Mouse (Mus musculus): ENCODE measurements around the gene Foxa2.
A peak's percentile ranks its signal among the peaks of the same experiment; 100 is the strongest.

Gene Foxa2

DNA sequence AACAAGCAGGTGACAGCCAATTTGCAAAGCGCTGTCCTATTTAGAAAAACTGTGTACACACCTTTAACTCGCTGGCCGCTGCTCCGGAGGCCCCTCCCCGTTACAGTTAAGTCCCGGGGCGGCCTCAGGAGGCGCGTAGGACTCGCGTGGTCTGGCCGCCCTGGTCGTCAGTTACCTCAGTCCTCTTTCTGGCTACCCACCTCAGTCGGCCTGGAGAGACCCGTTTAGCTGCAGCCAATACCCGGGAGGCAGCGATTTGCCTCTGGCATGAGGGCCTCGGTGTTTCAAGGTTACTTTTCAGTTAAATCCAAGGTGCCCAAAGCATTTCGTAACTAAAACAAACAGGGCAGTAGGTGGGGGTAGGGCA, at the start of gene Foxa2:
Gene Foxa2 (minus strand): TSS at position 171 of the 367 bp plus-strand sequence.
- no peak for DNase-seq (ENCODE audit: low spot score in 2 of 2)

DNA sequence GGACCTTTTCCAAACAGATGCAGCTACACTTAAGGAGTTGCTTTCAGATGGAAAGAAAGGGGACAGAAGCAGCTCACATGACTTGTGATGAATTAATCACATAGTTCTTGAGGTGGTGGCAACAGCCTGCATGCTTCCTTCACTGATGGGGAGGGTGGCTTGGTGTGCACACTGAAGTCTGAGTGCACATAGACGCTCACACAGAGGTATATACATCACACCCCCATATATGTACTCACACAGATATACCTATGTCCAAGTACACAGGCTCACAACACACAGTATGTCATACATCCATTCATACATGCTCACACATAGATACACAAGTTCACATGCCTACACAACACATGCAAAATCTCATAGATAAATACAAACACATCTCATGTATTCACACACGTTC, 45.3 kb upstream of the Foxa2 start:
- no peak for DNase-seq (ENCODE audit: low spot score in 2 of 2)

DNA sequence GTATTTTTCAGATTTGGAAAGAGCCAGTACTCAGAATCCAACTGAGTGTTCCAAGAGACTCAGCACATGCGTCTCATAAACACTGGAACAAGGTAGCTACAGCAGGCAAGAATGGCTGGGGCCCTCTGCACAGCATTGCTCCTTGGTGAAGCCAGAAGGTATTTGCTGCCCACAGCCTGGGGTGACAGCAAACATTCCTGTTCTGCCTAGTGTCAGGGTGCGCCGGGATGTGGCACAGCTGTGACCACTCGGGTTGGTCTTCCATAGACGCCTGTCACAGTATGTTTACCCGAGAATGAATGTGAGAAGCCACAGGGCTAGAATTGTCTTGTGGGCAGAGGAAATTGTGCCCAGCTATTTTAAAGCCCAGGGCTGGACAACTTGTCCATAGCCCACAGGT, 44.9 kb upstream of the Foxa2 start:
- no peak for DNase-seq (ENCODE audit: low spot score in 2 of 2)

DNA sequence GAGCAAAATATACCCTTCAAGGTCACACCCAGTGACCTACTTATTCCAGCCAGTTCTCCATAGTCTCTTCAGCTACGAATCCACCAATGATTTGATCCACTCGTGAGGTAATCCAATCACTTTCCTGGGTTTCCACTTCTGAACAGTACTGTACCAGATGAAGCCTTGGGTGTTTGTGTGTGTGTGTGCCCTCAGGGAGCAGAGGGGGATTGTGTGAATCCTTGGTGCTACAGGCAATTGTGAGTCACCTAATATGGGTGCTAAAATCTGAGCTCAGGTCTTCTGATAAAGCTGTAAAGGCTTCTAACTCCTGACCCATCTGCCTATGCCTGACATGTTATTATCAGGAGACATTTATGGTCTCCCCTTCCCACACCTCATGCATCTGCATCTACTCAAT, 43.3 kb upstream of the Foxa2 start:
- no peak for DNase-seq (ENCODE audit: low spot score in 2 of 2)

DNA sequence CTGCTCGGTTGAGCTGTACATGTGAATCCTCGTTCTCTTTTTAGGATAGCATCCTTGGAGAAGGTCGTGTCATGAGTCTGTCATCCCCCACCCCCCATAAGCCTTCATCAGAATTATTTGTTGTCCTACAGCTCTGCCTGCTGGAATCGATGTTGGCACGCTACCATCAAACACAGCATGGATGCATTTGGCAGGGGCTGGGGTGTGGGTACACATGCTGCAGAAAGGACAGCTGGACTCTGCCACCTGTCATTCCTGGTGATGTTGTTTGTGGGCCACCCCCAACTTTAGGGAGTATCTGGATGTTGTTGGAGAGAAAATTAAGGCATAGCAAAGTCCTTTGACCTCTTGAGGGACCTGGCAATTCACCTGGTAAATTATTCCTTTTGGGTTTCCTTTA, 38.8 kb upstream of the Foxa2 start:
- no peak for DNase-seq (ENCODE audit: low spot score in 2 of 2)

DNA sequence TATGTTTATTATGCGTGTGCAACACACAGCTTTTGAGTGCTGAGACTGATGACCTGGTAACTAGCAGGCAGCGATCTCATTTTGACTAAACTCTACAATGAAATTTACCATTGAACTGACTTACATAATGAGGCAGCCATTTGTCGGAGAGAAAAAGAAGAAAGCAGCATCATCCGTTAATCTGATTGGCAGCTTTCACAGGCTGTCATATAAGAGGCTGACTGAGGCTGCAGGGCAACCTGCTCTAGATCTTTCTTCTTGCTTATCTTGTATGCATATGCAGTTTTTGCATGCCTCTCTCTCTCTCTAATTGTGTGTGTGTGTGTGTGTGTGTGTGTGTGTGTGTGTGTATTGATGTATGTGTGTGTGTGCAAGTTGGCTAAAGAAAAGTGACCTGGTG, 38.4 kb upstream of the Foxa2 start:
- no peak for DNase-seq (ENCODE audit: low spot score in 2 of 2)

DNA sequence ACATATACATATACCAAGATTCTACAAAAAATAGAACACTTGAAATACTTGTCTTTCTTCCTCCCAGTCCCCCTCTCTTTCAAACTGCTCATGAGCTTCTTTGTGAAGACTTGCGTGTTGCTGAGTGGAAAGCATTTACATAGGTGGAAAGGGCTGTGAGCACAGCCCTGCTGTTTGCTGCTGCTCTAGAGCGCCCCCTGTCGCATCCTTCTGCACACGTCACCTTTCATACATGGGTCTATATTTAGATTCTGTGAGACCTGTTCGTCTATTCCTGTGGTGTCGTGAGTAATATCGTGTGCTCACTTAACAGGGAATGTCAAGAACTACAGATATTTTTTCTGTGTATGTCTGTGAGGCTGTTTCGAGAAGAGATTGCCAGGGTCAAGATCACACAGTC, 35.5 kb upstream of the Foxa2 start:
- peak in 1 of 2 experiments; percentile 5 for DNase-seq (ENCODE audit: low spot score in 2 of 2)

DNA sequence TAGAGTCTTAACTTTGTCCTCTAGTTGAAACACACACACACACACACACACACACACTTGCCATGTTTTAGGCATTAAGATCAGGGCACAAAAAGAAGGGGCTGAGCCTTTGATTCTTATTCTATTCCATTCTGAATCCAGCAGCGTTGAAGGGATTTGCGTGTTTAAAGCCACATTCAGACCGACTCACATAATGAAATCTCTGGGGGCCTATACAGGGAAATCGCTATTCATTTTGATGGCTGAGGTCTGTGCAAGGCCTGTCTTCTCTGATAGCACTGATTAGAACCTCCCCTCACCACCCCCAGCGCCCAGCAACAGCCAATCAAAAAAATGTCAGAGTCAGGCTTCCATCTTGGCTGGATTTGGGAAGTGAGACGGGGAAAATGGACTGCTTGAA, 13.9 kb upstream of the Foxa2 start:
- no peak for DNase-seq (ENCODE audit: low spot score in 2 of 2)

DNA sequence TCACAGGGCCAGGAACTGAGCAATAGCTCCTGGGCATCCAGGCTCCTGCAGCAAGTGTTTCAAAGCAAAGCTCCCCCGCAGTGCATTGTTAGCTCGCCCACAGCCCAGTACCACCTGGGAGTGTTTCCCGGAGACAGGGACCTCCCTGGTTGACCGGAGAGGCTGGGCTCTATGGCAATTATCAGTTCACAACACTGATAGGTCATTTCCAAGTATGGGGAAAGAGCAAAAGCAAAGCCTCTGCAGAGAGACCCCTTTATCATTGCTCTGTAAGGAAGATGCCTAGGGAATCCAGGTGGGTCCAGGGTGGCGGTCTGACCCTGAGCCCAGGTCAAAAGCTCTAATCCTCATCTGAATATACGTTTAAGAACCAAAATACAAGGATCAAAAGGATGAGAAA, 6.6 kb upstream of the Foxa2 start:
- DNase-seq (ENCODE audit: low spot score in 2 of 2): no peak

DNA sequence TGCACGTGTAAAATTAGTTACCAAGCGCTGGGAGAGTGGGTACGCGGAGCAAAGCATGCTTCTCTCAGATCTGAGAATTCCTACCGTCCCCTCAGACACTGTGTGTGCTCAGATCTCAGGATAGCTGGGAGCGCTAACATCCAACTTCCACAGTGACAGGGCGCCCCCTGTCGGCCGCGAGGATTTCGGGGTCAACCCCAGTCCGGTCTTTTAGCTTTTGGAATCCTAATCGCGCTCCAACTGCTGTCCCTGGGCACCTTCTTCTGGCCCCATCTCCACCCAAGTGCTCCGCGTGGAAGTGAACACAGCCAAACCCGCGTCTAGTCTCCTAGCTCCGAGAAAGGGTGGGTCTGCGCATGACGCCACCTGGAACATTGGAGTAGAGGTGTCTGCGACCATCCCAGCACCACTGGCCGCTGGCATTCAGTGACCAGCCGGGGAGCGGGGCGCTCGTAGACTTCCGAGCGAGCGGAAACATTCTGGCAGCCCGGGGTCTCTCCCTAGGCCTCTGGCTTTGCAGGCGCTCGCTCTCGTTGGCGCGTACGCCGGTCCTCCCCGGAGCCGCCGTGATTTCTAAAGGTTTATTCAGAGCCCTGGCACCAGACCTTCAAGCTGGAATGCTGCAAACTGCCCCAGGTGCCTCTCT, 1.8 kb upstream of the Foxa2 start:
- no peak for DNase-seq (ENCODE audit: low spot score in 2 of 2)

DNA sequence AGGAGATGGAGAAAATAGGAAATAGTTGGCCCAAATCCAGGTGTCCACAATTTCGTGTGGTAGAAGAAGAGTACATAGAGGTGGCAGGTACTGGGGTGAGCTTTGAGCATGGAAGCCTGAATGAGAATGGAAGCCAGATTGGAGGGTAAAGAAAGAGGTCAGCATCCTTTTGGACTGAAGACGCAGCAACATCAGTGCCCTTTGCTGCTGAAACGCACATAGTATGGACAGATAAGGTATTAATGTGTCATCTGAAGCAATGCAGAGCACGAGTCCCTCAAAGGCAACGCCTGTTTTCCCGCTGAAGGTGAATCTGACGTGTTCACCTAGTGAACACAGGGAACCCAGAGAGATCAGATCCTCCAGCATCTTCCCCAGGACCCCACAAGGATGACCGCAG, 842 bp upstream of the Foxa2 start:
- no peak for DNase-seq (ENCODE audit: low spot score in 2 of 2)

DNA sequence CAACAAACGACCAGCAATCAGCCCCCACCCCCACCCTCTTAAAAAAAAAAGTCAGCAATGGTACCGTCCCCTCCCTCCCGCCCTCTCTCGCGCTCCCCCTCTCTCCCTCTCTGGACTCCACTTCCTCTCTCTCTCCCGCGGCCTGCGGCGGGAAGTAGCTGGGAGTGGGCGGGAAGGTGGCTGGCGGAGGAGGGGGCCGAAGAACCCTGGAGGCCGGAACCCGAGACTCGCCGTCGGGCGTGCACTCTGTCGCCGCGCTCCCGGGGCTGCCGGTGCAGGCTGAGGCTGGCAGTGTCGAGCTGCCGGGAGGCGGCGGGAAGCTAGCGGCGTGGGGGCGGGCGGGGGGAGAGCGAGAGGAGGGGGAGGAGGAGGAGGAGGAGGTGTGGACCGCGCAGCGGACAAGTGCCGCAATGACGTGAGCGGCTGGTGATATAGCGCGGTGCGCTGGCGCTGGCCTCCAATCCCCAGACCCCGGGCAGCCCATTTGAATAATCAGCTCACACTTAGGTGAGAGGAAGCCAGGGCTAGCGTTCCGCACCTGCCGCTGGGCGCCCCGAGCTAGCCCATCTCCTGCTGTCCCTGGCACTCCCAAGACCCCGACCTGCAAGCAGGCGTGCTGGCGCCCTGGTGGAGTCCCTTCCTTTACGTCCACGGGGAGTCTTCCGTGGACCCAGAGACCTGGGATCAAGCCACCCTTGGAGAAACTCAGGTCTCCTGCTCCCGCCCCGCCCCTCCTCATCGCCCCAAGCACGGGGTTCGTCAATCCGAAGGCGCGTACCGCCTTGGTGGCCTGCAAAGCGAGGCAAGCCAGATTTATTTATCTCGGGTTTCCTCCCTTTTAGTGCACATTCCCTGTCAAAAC, 601 bp downstream of the Foxa2 start:
- no peak for DNase-seq (ENCODE audit: low spot score in 2 of 2)

DNA sequence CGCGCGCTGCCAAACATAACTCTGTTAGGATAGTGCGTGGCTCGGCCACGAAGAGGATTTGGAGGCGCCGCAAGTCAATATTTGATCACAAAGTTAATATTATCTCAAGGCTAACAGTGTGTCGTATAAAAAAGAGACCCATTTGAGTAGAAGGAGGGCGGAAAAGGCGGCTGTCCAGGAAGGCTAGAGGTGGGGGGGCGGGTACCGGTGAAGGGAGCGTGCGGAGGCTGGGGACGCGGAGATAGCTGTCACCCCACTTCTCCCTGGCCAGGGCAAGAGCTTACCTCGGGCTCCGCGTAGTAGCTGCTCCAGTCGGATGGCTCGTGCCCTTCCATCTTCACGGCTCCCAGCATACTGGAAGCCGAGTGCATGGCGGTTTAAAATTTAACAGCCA, 1.2 kb downstream of the Foxa2 start:
- no peak for DNase-seq (ENCODE audit: low spot score in 2 of 2)

DNA sequence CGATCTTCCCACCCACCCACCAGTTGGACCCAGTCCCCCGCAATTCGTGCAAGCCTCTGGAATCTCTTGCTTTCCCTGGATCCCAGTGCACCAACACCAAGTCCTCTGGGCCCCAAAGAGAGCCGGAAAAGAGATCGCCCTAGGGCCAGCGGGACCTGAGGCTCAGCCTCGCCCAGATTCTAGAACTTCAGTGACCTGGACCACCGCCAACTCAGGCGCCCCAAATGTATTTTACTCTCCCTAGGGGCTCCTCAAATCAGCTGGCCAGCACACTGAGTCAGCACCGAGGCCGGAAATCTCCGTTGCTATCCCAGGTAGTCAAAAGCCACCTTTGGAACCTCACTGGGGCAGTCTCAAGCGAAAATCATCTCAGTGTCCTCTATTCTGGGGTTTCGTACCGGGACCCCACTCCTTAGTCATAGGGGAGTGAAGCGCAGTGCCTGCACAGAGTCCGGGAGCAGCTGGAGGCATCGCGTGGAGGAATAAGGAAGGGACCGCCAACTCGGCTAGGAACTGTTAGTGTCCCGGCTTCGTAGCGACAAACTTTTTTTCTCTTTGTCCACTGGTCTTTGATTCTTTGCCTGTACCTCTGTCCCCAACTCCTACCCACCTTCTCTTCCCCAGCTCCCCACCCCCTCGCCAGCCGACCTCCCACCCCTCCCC, 1.8 kb downstream of the Foxa2 start:
- no peak for DNase-seq (ENCODE audit: low spot score in 2 of 2)

DNA sequence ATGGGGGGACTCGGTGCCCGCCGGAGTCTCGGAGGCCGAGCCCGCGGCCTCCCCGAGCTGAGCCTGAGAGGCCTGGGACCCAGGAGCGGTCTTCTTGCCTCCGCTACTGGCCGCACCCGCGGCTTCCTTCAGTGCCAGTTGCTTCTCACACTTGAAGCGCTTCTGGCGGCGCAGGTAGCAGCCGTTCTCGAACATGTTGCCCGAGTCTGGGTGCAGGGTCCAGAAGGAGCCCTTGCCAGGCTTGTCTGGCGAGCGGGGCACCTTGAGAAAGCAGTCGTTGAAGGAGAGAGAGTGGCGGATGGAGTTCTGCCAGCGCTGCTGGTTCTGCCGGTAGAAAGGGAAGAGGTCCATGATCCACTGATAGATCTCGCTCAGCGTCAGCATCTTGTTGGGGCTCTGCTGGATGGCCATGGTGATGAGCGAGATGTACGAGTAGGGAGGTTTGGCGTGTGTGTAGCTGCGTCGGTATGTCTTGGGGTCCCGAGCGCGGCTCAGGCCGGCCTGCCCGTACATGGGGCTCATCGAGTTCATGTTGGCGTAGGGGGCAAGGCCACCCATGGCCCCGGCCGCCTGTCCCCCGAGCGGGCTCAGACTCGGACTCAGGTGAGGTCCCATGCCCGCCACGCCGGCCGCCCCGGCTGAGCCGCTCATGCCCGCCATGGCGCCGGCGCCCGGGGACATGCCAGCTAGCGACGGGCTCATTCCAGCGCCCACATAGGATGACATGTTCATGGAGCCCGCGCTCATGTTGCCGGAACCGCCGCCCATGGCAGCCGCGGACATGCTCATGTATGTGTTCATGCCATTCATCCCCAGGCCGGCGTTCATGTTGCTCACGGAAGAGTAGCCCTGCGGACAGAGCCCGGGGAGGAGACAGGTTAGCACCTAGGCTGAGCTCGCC, 2.5 kb downstream of the Foxa2 start:
- no peak for DNase-seq (ENCODE audit: low spot score in 2 of 2)

DNA sequence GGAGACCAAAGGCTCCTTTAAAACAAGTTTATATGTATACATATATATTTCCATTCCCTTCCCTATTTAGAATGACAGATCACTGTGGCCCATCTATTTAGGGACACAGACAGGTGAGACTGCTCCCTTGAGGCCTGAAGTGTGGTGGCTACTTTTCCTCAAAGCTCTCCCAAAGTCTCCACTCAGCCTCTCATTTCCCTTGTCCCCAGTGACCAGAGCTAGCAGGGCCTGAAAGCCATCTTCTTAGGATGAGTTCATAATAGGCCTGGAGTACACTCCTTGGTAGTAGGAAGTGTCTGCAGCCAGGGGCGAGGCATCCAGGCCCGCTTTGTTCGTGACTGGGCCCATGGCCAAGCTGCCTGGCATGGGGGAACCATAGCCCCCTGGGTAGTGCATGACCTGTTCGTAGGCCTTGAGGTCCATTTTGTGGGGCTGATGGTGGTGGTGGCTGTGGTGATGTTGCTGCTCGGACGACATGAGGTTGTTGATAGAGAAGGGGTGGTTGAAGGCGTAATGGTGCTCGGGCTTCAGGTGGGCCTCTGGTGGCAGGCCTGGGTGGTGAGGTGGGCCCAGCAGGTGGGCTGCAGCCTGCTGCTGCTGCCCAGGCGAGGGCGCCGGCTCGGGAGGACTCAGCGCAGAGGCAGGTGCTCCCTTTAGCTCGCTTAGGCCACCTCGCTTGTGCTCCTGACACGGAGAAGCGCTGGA, 3.3 kb downstream of the Foxa2 start:
- no peak for DNase-seq (ENCODE audit: low spot score in 2 of 2)

DNA sequence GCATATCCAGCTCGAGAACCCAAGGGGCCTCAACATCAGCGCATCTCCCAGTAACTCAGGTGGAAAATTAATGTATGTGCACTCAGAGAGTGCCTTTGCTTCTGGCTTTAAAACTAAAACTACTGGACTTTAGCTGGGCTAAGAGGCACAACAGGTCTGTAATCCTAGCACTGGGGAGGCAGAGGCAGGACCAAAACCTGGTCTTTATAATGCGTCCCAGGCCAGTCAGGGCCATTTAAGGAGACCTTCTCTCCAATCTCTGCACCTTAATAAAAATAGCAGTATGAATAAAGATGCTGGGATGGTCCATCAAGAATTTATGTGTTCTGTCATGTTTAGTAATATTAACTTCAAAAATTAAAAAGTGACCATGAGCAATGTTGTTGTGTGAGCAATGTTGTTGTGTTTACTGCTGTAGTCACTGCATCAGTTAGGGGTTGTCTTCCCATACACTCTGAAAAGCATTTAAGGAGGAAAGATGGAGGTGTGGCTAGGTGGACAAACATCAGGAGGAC, 4.6 kb downstream of the Foxa2 start:
- DNase-seq (ENCODE audit: low spot score in 2 of 2): no peak

DNA sequence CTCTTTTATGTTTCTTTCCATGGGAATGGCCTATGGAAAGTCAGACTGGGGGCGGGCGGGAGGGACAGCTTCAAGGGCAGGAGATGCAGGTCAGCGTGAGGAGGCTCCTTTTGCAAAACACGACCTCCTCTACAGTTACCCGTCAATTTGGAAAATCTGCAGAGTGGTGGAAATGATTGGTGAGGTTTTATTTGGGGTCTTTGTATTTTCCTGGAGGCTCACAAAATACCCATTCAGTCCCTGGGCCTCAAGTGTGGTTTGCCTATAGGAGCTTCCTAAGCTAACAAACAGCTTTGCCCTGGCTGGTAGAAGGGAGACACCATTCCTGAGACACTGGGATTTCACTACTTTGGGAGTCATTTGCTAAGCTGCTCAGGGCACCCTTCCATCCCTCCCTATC, 5.4 kb downstream of the Foxa2 start:
- no peak for DNase-seq (ENCODE audit: low spot score in 2 of 2)

DNA sequence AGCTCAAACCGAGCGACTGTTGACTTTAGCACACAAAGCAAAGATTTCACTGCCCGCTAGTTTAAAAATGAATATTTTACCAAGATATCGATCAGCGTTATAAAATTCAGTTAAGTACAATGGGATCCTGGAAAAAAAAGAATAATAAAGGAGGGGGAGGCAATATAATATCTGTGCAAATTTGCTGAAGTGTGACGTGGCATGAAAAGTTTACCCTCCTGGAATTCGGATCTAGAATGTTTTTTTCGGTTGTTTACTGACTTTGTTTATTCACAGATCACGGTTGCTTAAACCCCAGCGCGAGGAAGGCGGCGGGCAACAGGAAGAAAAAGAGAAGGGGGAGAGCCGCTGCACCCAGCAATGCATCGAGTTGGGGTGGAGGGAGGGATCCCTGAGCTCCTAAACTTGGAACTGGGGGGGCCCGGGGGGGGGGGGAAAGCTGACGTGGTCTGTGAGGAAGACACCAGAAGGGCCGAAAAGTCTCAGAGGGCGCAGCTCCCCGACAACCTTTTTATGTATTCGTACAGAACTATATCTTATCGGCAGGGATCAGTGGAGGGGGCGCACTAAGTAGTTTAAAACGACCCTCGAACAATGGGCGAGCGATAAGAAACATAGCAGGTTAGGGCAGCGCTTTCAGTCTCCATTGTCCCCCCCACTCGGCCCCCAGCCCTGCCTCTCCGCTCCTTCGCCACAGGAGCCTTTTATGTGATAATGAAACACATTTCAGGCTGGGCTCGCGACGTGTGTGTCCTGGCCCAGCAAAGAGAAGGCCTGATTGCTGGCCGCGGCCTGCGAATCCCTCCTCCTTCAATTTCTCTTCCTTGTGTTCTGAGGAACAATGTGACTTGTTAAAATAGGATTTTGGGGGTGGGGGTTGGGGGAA, 6.3 kb downstream of the Foxa2 start:
- DNase-seq (ENCODE audit: low spot score in 2 of 2): no peak

All from right cerebral cortex, postnatal 36 days (tissue).